Mouse (Mus musculus) bone marrow macrophage, adult 2 months (primary cell): ENCODE measurements around the gene Trim62. TPM values are rescaled to one million over a fixed set of nuclear protein-coding genes. Genes with fewer than 3 reads are reported as not detected.
A peak's percentile ranks its signal among the peaks of the same experiment; 100 is the strongest.

Experiments used
- H3K27ac ChIP-seq: 2 replicates; pipeline ENCODE4 v1.5.1; 2012; ENCODE audit warnings: low read depth, low read length; ENCODE audit not compliant: insufficient read depth
- H3K4me1 ChIP-seq: 2 replicates; pipeline ENCODE4 v1.6.1; 2012; ENCODE audit warnings: low read length; ENCODE audit not compliant: control insufficient read depth, insufficient read depth
- H3K4me3 ChIP-seq: 2 replicates; pipeline ENCODE4 v1.5.1; 2012; ENCODE audit warnings: mild to moderate bottlenecking, low read length, moderate library complexity; ENCODE audit not compliant: insufficient read depth
- CTCF ChIP-seq: IDR thresholded peaks from 2 replicates; pipeline ENCODE4 v1.5.1; 2012; ENCODE audit warnings: low read depth, mild to moderate bottlenecking, low read length, moderate library complexity
- POLR2A ChIP-seq: IDR thresholded peaks from 2 replicates; pipeline ENCODE4 v1.6.1; 2012; ENCODE audit warnings: mild to moderate bottlenecking, low read depth, low read length, borderline replicate concordance
- polyA plus RNA-seq: library from polyadenylated mRNA; stranded (reverse); fragments of >200 nt; gene quantifications from 2 replicates; pipeline ENCODE4 v1.2.4, GENCODE M21; 2012; ENCODE audit not compliant: missing spikeins, insufficient read depth, insufficient read length

Trim62 gene
- 4.2 and 4.9 TPM in 2 replicates for polyA plus RNA-seq

- peak within 1 kb of the TSS; percentile 75 for H3K4me3 ChIP-seq
- H3K27ac ChIP-seq: no peak within 1 kb of the TSS
- TF ChIP-seq CTCF (no peak), POLR2A (no peak)
- H3K4me1 ChIP-seq: no peaks in the 10 kb centered on the region; the same call in 1 of the 2 replicates
Measured at GRCm38 (mm10) chr4:128883379-128883781, at the start of gene Trim62. Gene Trim62, plus strand, starts transcription at chr4:128883580.

- Histone ChIP-seq H3K4me1 (peaks cover 30% of the 10 kb centered on the region), H3K4me3 (no peak overlapping the region)
- no peak for TF ChIP-seq CTCF
- no peak for TF ChIP-seq POLR2A
Measured at GRCm38 (mm10) chr4:128838202-128838601, 45.2 kb upstream of the Trim62 start.

GRCm38 (mm10) chr4:128839811-128840738 lies 43.3 kb upstream of the Trim62 start:
- H3K4me3 ChIP-seq: peak overlapping the region; percentile 32
- H3K4me1 ChIP-seq: peaks cover 30% of the 10 kb centered on the region
- TF ChIP-seq CTCF: no peak
- no peak for TF ChIP-seq POLR2A
- peak overlapping the region; percentile 96 for H3K27ac ChIP-seq

More at GRCm38 (mm10) chr4:128838202-128838601, 45.2 kb upstream of the Trim62 start:
- no peak overlapping the region for H3K27ac ChIP-seq

- Histone ChIP-seq H3K27ac (no peak overlapping the region), H3K4me3 (no peak overlapping the region), H3K4me1 (peaks cover 37% of the 10 kb centered on the region)
- TF ChIP-seq POLR2A (no peak), CTCF (no peak)
Measured at GRCm38 (mm10) chr4:128841259-128841658, 42.1 kb upstream of the Trim62 start.

- TF ChIP-seq POLR2A: no peak
- no peak for TF ChIP-seq CTCF
- Histone ChIP-seq H3K27ac (no peak overlapping the region), H3K4me1 (peaks cover 30% of the 10 kb centered on the region), H3K4me3 (no peak overlapping the region)
Measured at GRCm38 (mm10) chr4:128844566-128844965, 38.8 kb upstream of the Trim62 start.

- TF ChIP-seq POLR2A: no peak
- Histone ChIP-seq H3K4me1 (peaks cover 23% of the 10 kb centered on the region), H3K4me3 (no peak overlapping the region), H3K27ac (no peak overlapping the region)
Measured at GRCm38 (mm10) chr4:128845367-128845973, 37.9 kb upstream of the Trim62 start.

GRCm38 (mm10) chr4:128848961-128849360 lies 34.4 kb upstream of the Trim62 start:
- no peak overlapping the region for H3K4me3 ChIP-seq
- H3K4me1 ChIP-seq: peaks cover 24% of the 10 kb centered on the region
- TF ChIP-seq CTCF (no peak), POLR2A (no peak)
- no peak overlapping the region for H3K27ac ChIP-seq

- no peak for TF ChIP-seq CTCF
- no peak for TF ChIP-seq POLR2A
- H3K27ac ChIP-seq: no peak overlapping the region
- peaks cover 24% of the 10 kb centered on the region for H3K4me1 ChIP-seq
- H3K4me3 ChIP-seq: no peak overlapping the region
Measured at GRCm38 (mm10) chr4:128849686-128850085, 33.7 kb upstream of the Trim62 start.

GRCm38 (mm10) chr4:128852266-128852887 lies 31.0 kb upstream of the Trim62 start:
- Histone ChIP-seq H3K4me1 (peaks cover 14% of the 10 kb centered on the region), H3K27ac (no peak overlapping the region), H3K4me3 (no peak overlapping the region)
- no peak for TF ChIP-seq CTCF
